Mouse (Mus musculus): Measurements from ENCODE around the gene BC051142. TPM values are rescaled to one million over a fixed set of nuclear protein-coding genes. Genes with fewer than 3 reads are reported as not detected.

Gene BC051142
- polyA plus RNA-seq, 1 experiment = 1.1 TPM

- DNase-seq (ENCODE audit: low read depth in 1 of 2, low spot score in 2 of 2) = no peak
- WGBS = 3% methylated on average over 24 of the region's 24 CpGs
- peak overlapping the region; percentile 39; the same call in 1 of the 2 replicates for H3K4me3 ChIP-seq (ENCODE audit: extremely low read depth, insufficient read depth, insufficient read length)
Observed at GRCm38 (mm10) chr17:34392321-34392720, 6.3 kb upstream of the BC051142 start.

DNA sequence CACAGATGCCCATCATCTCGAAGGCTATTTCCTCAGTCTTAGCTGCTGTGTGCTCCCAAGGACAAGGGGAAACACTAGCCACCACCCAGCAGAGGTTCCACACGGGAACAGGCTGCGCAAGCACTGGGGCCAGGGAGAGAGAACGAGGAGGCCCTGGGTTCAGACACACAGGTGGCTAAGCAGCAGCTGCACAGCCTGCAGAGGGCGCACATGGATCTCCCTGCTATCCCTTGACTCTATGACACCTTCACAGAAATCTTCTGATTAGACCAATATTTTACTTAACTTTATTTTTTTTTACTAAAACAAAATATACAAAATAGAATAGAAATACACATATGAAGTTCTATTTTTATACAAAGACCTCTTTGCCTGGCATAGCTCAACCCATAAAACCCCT is 1.3 kb upstream of the BC051142 start:
- TF ChIP-seq CTCF (IDR thresholded peaks at IDR 0.05; ENCODE audit: extremely low read depth, insufficient read depth, insufficient read length, insufficient replicate concordance) (peak; percentile 43; the same call in 1 of the 2 replicates), POLR2A (IDR thresholded peaks at IDR 0.05; ENCODE audit: low read depth, low read length) (no peak)
- H3K27ac ChIP-seq (ENCODE audit: insufficient read depth, low read length) = no peak overlapping the region; the same call in 1 of the 2 replicates
- H3K4me1 ChIP-seq (ENCODE audit: control insufficient read depth, insufficient read depth, insufficient read length) = no peaks in the 10 kb centered on the region; the same call in 1 of the 2 replicates
- 67% methylated on average over 5 of the region's 5 CpGs for WGBS
- DNase-seq (ENCODE audit: low read depth in 1 of 2, low spot score in 2 of 2) = peak in 1 of 2 experiments; percentile 57
- H3K27me3 ChIP-seq (ENCODE audit: control insufficient read depth, insufficient read depth, low read length) = no peaks in the 10 kb centered on the region
- H3K36me3 ChIP-seq (ENCODE audit: control insufficient read depth, insufficient read depth, low read length) = no peaks in the 10 kb centered on the region
- H3K4me3 ChIP-seq (ENCODE audit: extremely low read depth, insufficient read depth, insufficient read length) = no peak overlapping the region

More at GRCm38 (mm10) chr17:34392321-34392720, 6.3 kb upstream of the BC051142 start:
- Histone ChIP-seq H3K27ac (ENCODE audit: insufficient read depth, low read length) (0 out of 2 replicates have a peak overlapping the region, but pooled peaks have one; percentile 1), H3K27me3 (ENCODE audit: control insufficient read depth, insufficient read depth, low read length) (no peaks in the 10 kb centered on the region), H3K36me3 (ENCODE audit: control insufficient read depth, insufficient read depth, low read length) (no peaks in the 10 kb centered on the region), H3K4me1 (ENCODE audit: control insufficient read depth, insufficient read depth, insufficient read length) (no peaks in the 10 kb centered on the region)
- TF ChIP-seq CTCF (IDR thresholded peaks at IDR 0.05; ENCODE audit: extremely low read depth, insufficient read depth, insufficient read length, insufficient replicate concordance) (no peak), POLR2A (IDR thresholded peaks at IDR 0.05; ENCODE audit: low read depth, low read length) (no peak)

- no peaks in the 10 kb centered on the region for H3K36me3 ChIP-seq (ENCODE audit: control insufficient read depth, insufficient read depth, low read length)
- no peaks in the 10 kb centered on the region for H3K27me3 ChIP-seq (ENCODE audit: control insufficient read depth, insufficient read depth, low read length)
- TF ChIP-seq CTCF (IDR thresholded peaks at IDR 0.05; ENCODE audit: extremely low read depth, insufficient read depth, insufficient read length, insufficient replicate concordance) = no peak
- TF ChIP-seq POLR2A (IDR thresholded peaks at IDR 0.05; ENCODE audit: low read depth, low read length) = peak; percentile 81
- H3K4me3 ChIP-seq (ENCODE audit: extremely low read depth, insufficient read depth, insufficient read length) = peak overlapping the region; percentile 69; the same call in 1 of the 2 replicates
- peak overlapping the region; percentile 99 for H3K27ac ChIP-seq (ENCODE audit: insufficient read depth, low read length)
- DNase-seq (ENCODE audit: low read depth in 1 of 2, low spot score in 2 of 2) = peak; percentile 70 to 94
- H3K4me1 ChIP-seq (ENCODE audit: control insufficient read depth, insufficient read depth, insufficient read length) = no peaks in the 10 kb centered on the region; the same call in 1 of the 2 replicates
- WGBS = 11% methylated on average over 9 of the region's 9 CpGs
Observed at GRCm38 (mm10) chr17:34398058-34398710, 436 bp upstream of the BC051142 start.

- 84% methylated on average over 4 of the region's 4 CpGs for WGBS
- no peaks in the 10 kb centered on the region for H3K36me3 ChIP-seq (ENCODE audit: control insufficient read depth, insufficient read depth, low read length)
- TF ChIP-seq CTCF (IDR thresholded peaks at IDR 0.05; ENCODE audit: extremely low read depth, insufficient read depth, insufficient read length, insufficient replicate concordance) (no peak), POLR2A (IDR thresholded peaks at IDR 0.05; ENCODE audit: low read depth, low read length) (no peak)
- DNase-seq (ENCODE audit: low read depth in 1 of 2, low spot score in 2 of 2) = no peak
- H3K27ac ChIP-seq (ENCODE audit: insufficient read depth, low read length) = peak overlapping the region; percentile 99; the same call in 1 of the 2 replicates
- no peaks in the 10 kb centered on the region; the same call in 1 of the 2 replicates for H3K4me1 ChIP-seq (ENCODE audit: control insufficient read depth, insufficient read depth, insufficient read length)
- no peak overlapping the region for H3K4me3 ChIP-seq (ENCODE audit: extremely low read depth, insufficient read depth, insufficient read length)
- no peaks in the 10 kb centered on the region for H3K27me3 ChIP-seq (ENCODE audit: control insufficient read depth, insufficient read depth, low read length)
Observed at GRCm38 (mm10) chr17:34399394-34399715, 735 bp downstream of the BC051142 start.

GRCm38 (mm10) chr17:34411117-34411516 is 12.5 kb downstream of the BC051142 start:
- no peak for TF ChIP-seq POLR2A (IDR thresholded peaks at IDR 0.05; ENCODE audit: low read depth, low read length)
- TF ChIP-seq CTCF (IDR thresholded peaks at IDR 0.05; ENCODE audit: extremely low read depth, insufficient read depth, insufficient read length, insufficient replicate concordance) = peak; percentile 83; the same call in 1 of the 2 replicates
- Histone ChIP-seq H3K4me3 (ENCODE audit: extremely low read depth, insufficient read depth, insufficient read length) (no peak overlapping the region), H3K36me3 (ENCODE audit: control insufficient read depth, insufficient read depth, low read length) (no peaks in the 10 kb centered on the region), H3K4me1 (ENCODE audit: control insufficient read depth, insufficient read depth, insufficient read length) (no peaks in the 10 kb centered on the region), H3K27me3 (ENCODE audit: control insufficient read depth, insufficient read depth, low read length) (peaks cover 2% of the 10 kb centered on the region; the same call in 1 of the 2 replicates), H3K27ac (ENCODE audit: insufficient read depth, low read length) (no peak overlapping the region)
- peak; percentile 63 to 75 for DNase-seq (ENCODE audit: low read depth in 1 of 2, low spot score in 2 of 2)
- WGBS = 14% methylated on average over 6 of the region's 6 CpGs

DNA sequence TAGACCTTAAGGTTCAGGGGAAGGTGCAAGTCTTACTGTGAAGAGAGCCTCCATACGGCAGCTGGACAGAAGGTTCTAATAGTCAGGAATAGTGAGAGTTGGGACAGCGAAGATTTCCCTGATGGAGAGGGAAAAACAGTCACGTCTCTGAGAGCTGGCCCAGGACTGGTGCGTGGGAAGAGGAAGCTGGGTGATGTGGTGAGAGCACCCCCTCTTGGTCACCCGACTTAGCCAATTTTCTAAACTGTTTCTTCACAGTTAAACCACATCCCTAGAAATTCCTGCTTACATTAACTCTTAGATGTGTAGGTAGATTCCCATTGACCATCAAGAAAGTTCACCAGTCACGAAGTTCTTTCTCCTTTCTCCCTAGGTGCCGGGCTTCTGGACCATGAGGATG is 21.4 kb downstream of the BC051142 start:
- WGBS = 52% methylated on average over 7 of the region's 7 CpGs
- Histone ChIP-seq H3K36me3 (ENCODE audit: control insufficient read depth, insufficient read depth, low read length) (no peaks in the 10 kb centered on the region), H3K27me3 (ENCODE audit: control insufficient read depth, insufficient read depth, low read length) (0 out of 2 replicates have a peak, but pooled peaks cover 1% of the 10 kb centered on the region), H3K4me3 (ENCODE audit: extremely low read depth, insufficient read depth, insufficient read length) (no peak overlapping the region), H3K4me1 (ENCODE audit: control insufficient read depth, insufficient read depth, insufficient read length) (no peaks in the 10 kb centered on the region), H3K27ac (ENCODE audit: insufficient read depth, low read length) (no peak overlapping the region)
- TF ChIP-seq POLR2A (IDR thresholded peaks at IDR 0.05; ENCODE audit: low read depth, low read length) (no peak), CTCF (IDR thresholded peaks at IDR 0.05; ENCODE audit: extremely low read depth, insufficient read depth, insufficient read length, insufficient replicate concordance) (0 out of 2 replicates have a peak, but pooled peaks have one; percentile 3)
- DNase-seq (ENCODE audit: low read depth in 1 of 2, low spot score in 2 of 2) = no peak

DNA sequence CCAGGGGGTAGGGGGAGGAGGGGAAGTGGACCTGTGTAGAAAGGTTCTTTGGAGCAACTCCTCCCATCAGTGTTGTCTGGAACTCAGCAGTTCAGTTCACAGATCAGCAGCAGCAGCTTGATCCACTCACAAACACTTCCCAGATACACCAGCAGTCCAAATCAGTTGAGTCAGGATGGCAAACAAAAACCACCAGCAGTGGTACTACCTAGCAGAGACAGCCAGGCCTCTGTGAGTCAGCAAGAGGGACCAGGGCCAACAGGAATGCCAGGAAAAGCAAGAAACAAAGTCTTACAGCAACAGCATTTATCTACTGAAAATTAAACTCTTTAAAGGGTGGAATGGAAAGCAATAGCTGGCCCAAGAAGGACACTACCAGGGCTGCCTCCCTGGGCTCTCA is 29.0 kb downstream of the BC051142 start:
- Histone ChIP-seq H3K36me3 (ENCODE audit: control insufficient read depth, insufficient read depth, low read length) (no peaks in the 10 kb centered on the region), H3K4me3 (ENCODE audit: extremely low read depth, insufficient read depth, insufficient read length) (no peak overlapping the region), H3K4me1 (ENCODE audit: control insufficient read depth, insufficient read depth, insufficient read length) (no peaks in the 10 kb centered on the region), H3K27ac (ENCODE audit: insufficient read depth, low read length) (no peak overlapping the region), H3K27me3 (ENCODE audit: control insufficient read depth, insufficient read depth, low read length) (peaks cover 1% of the 10 kb centered on the region; the same call in 1 of the 2 replicates)
- no peak for TF ChIP-seq CTCF (IDR thresholded peaks at IDR 0.05; ENCODE audit: extremely low read depth, insufficient read depth, insufficient read length, insufficient replicate concordance)
- no peak for TF ChIP-seq POLR2A (IDR thresholded peaks at IDR 0.05; ENCODE audit: low read depth, low read length)
- no peak for DNase-seq (ENCODE audit: low read depth in 1 of 2, low spot score in 2 of 2)
